Mouse (Mus musculus) heart, embryonic 14.5 days (tissue): ENCODE measurements around the gene Sh3bgr. TPM values are rescaled to one million over a fixed set of nuclear protein-coding genes. Genes with fewer than 3 reads are reported as not detected.

Source experiments
- ATAC-seq: fragments of 200-750 bp; cut with Nextera tagmentation; 2 replicates; pipeline ENCODE4 v1.8.0; 2017; ENCODE audit warnings: low read depth, moderate TSS enrichment; ENCODE audit not compliant: insufficient number of reproducible peaks, insufficient read depth, low FRiP score
- H3K27ac ChIP-seq, 2 experiments: fragments of 200-500 bp in 1 of 2; fragments of 300-500 bp in 1 of 2; sonication (generic) in 1 of 2; replicated peaks in 1 of 2; 2 replicates each; pipeline ENCODE4 v1.5.1; 2012 to 2014; ENCODE audit warnings: low read depth in 2 of 2, low read length in 2 of 2, control low read depth in 1 of 2, mild to moderate bottlenecking in 1 of 2, mixed read lengths in 1 of 2; ENCODE audit not compliant: control insufficient read depth in 1 of 2, insufficient read depth in 1 of 2
- H3K27me3 ChIP-seq: fragments of 300-500 bp; sonication (generic); 2 replicates; pipeline ENCODE4 v1.6.1; 2014; ENCODE audit warnings: mild to moderate bottlenecking, low read length, control low read depth; ENCODE audit not compliant: control insufficient read depth, insufficient read depth
- H3K36me3 ChIP-seq: fragments of 300-500 bp; sonication (generic); 2 replicates; pipeline ENCODE4 v1.6.1; 2014; ENCODE audit warnings: mild to moderate bottlenecking, control low read depth, low read length, mixed read lengths; ENCODE audit not compliant: control insufficient read depth, insufficient read depth
- H3K4me1 ChIP-seq, 2 experiments: fragments of 200-500 bp in 1 of 2; fragments of 300-500 bp in 1 of 2; sonication (generic) in 1 of 2; 2 replicates each; pipeline ENCODE4 v1.6.1; 2012 to 2014; ENCODE audit warnings: low read length in 2 of 2, control low read depth in 1 of 2, mixed read lengths in 1 of 2; ENCODE audit not compliant: control insufficient read depth in 2 of 2, insufficient read depth in 2 of 2
- H3K4me2 ChIP-seq: fragments of 300-500 bp; sonication (generic); 2 replicates; pipeline ENCODE4 v1.6.1; 2014; ENCODE audit warnings: mild to moderate bottlenecking, low read length
- H3K4me3 ChIP-seq, 2 experiments: fragments of 200-500 bp in 1 of 2; fragments of 300-500 bp in 1 of 2; sonication (generic) in 1 of 2; 2 replicates each; pipeline ENCODE4 v1.5.1; 2012 to 2014; ENCODE audit warnings: low read length in 2 of 2, mild to moderate bottlenecking in 2 of 2, control low read depth in 1 of 2, low read depth in 1 of 2, moderate library complexity in 1 of 2; ENCODE audit not compliant: control insufficient read depth in 1 of 2, insufficient read depth in 1 of 2
- H3K9ac ChIP-seq: fragments of 300-500 bp; sonication (generic); 2 replicates; pipeline ENCODE4 v1.6.1; 2014; ENCODE audit warnings: mild to moderate bottlenecking, low read length
- H3K9me3 ChIP-seq: fragments of 300-500 bp; sonication (generic); 2 replicates; pipeline ENCODE4 v1.6.1; 2016; ENCODE audit warnings: low read length, control low read depth; ENCODE audit not compliant: control insufficient read depth
- WGBS: fragments of 180-500 bp; shearing (Covaris S2); extraction: QIAGEN DNeasy Blood & Tissue Kit; methylation state at CpG from one replicate; pipeline ENCODE4 v1.1.7; 2014; 5-methylcytosine and 5-hydroxymethylcytosine counted together
- polyA plus RNA-seq: library from polyadenylated mRNA; unstranded; fragments of >200 nt; fragmentation: Nextera tagmentation; extraction: Ambion mirVana; gene quantifications from 2 replicates; pipeline ENCODE4 v1.2.1, GENCODE M21; 2014

Gene Sh3bgr
- polyA plus RNA-seq, 1 experiment from 2014 or later = 487 TPM

GRCm38 (mm10) chr16:96230411-96230810 is 30.2 kb downstream of the Sh3bgr start:
- no peak for ATAC-seq
- no peak overlapping the region for H3K4me2 ChIP-seq
- H3K4me1 ChIP-seq = peaks cover 0 to 5% of the 10 kb centered on the region in 2 experiments; a peak in 1 of 4 replicates
- no peak overlapping the region for H3K9ac ChIP-seq
- no peak overlapping the region for H3K4me3 ChIP-seq
- no peak overlapping the region for H3K27ac ChIP-seq
- no peaks in the 10 kb centered on the region for H3K9me3 ChIP-seq
- H3K27me3 ChIP-seq = no peaks in the 10 kb centered on the region
- H3K36me3 ChIP-seq = peaks cover 35% of the 10 kb centered on the region
- 30% methylated on average over 11 of the region's 11 CpGs for WGBS

GRCm38 (mm10) chr16:96231251-96231650 is 31.0 kb downstream of the Sh3bgr start:
- no peak for ATAC-seq
- WGBS = 89% methylated on average over 4 of the region's 4 CpGs
- Histone ChIP-seq H3K9me3 (no peaks in the 10 kb centered on the region), H3K36me3 (peaks cover 26% of the 10 kb centered on the region), H3K27me3 (no peaks in the 10 kb centered on the region), H3K4me1 (peaks cover 0 to 5% of the 10 kb centered on the region in 2 experiments; a peak in 1 of 4 replicates), H3K4me3 (no peak overlapping the region), H3K27ac (no peak overlapping the region), H3K9ac (no peak overlapping the region), H3K4me2 (no peak overlapping the region)

GRCm38 (mm10) chr16:96231974-96232373 is 31.7 kb downstream of the Sh3bgr start:
- Histone ChIP-seq H3K4me3 (no peak overlapping the region), H3K36me3 (peaks cover 19% of the 10 kb centered on the region), H3K4me1 (peaks cover 0 to 5% of the 10 kb centered on the region in 2 experiments; a peak in 1 of 4 replicates), H3K4me2 (no peak overlapping the region), H3K27ac (no peak overlapping the region), H3K9ac (no peak overlapping the region), H3K9me3 (no peaks in the 10 kb centered on the region), H3K27me3 (no peaks in the 10 kb centered on the region)
- WGBS = 76% methylated on average over 7 of the region's 8 CpGs
- ATAC-seq = no peak

GRCm38 (mm10) chr16:96233996-96234395 is 33.7 kb downstream of the Sh3bgr start:
- Histone ChIP-seq H3K27me3 (no peaks in the 10 kb centered on the region), H3K9me3 (no peaks in the 10 kb centered on the region), H3K9ac (no peak overlapping the region), H3K4me3 (no peak overlapping the region), H3K27ac (no peak overlapping the region), H3K4me2 (no peak overlapping the region), H3K36me3 (no peaks in the 10 kb centered on the region), H3K4me1 (peaks cover 0 to under 1% of the 10 kb centered on the region in 2 experiments; a peak in 1 of 4 replicates)
- ATAC-seq = no peak
- 80% methylated on average over 8 of the region's 8 CpGs for WGBS

GRCm38 (mm10) chr16:96235366-96235970 is 35.2 kb downstream of the Sh3bgr start, which contains the start of gene B3galt5:
Gene B3galt5, plus strand, starts transcription at chr16:96235801.
- H3K27ac ChIP-seq = no peak within 1 kb of the TSS

GRCm38 (mm10) chr16:96244496-96244895 is 44.2 kb downstream of the Sh3bgr start:
- WGBS = 79% methylated on average over 6 of the region's 6 CpGs

More at GRCm38 (mm10) chr16:96235366-96235970, 35.2 kb downstream of the Sh3bgr start, which contains the start of gene B3galt5:
- Histone ChIP-seq H3K4me3 (no peak within 1 kb of the TSS), H3K9ac (no peak within 1 kb of the TSS), H3K4me1 (no peaks in the 10 kb centered on the region), H3K4me2 (no peak within 1 kb of the TSS), H3K27me3 (no peaks in the 10 kb centered on the region), H3K36me3 (no peaks in the 10 kb centered on the region), H3K9me3 (no peaks in the 10 kb centered on the region)
- no peak for ATAC-seq
- WGBS = 78% methylated on average over 17 of the region's 17 CpGs

GRCm38 (mm10) chr16:96249635-96250034 is 49.4 kb downstream of the Sh3bgr start:
- WGBS = 45% methylated on average over 7 of the region's 7 CpGs

More at GRCm38 (mm10) chr16:96244496-96244895, 44.2 kb downstream of the Sh3bgr start:
- H3K27ac ChIP-seq = no peak overlapping the region
- no peak overlapping the region for H3K9ac ChIP-seq
- H3K36me3 ChIP-seq = no peaks in the 10 kb centered on the region
- no peak for ATAC-seq
- H3K4me3 ChIP-seq = no peak overlapping the region
- no peak overlapping the region for H3K4me2 ChIP-seq
- no peaks in the 10 kb centered on the region for H3K4me1 ChIP-seq
- no peaks in the 10 kb centered on the region for H3K27me3 ChIP-seq
- peaks cover 11% of the 10 kb centered on the region; the same call in 1 of the 2 replicates for H3K9me3 ChIP-seq

More at GRCm38 (mm10) chr16:96249635-96250034, 49.4 kb downstream of the Sh3bgr start:
- no peak for ATAC-seq
- Histone ChIP-seq H3K27me3 (no peaks in the 10 kb centered on the region), H3K9me3 (peaks cover 11% of the 10 kb centered on the region; the same call in 1 of the 2 replicates), H3K36me3 (no peaks in the 10 kb centered on the region), H3K4me2 (no peak overlapping the region), H3K9ac (no peak overlapping the region), H3K4me3 (no peak overlapping the region), H3K4me1 (no peaks in the 10 kb centered on the region), H3K27ac (no peak overlapping the region)
